Mouse (Mus musculus) gastrocnemius, adult 2 months (tissue): ENCODE results near the gene Sox12. TPM values are rescaled to one million over a fixed set of nuclear protein-coding genes. Genes with fewer than 3 reads are reported as not detected.

Experiments
- DNase-seq: peaks from one replicate; pipeline ENCODE4 v3.0.0; 2022
- H3K27ac ChIP-seq: fragments of 200-600 bp; 2 replicates; pipeline ENCODE4 v1.8.1; 2022; ENCODE audit warnings: mild to moderate bottlenecking
- H3K4me3 ChIP-seq: fragments of 200-600 bp; 2 replicates; pipeline ENCODE4 v1.8.1; 2022; ENCODE audit warnings: mild to moderate bottlenecking, moderate library complexity
- CTCF ChIP-seq: fragments of 200-600 bp; IDR thresholded peaks from 2 replicates; pipeline ENCODE4 v1.8.1; 2022; ENCODE audit warnings: antibody characterized with exemption, mild to moderate bottlenecking, moderate library complexity
- intact Hi-C: fragments of 180-260 bp; cut with DNase I; formaldehyde crosslinking; loops from one replicate; pipeline ENCODE4 v1.15.1; 2025
- total RNA-seq, 2 experiments: library from RNA; stranded (reverse); gene quantifications; 2 replicates each; pipeline ENCODE4 v1.2.3; 2021

Gene Sox12
- total RNA-seq, 2 experiments from 2014 or later, result 0.53 to 0.79 TPM

DNA sequence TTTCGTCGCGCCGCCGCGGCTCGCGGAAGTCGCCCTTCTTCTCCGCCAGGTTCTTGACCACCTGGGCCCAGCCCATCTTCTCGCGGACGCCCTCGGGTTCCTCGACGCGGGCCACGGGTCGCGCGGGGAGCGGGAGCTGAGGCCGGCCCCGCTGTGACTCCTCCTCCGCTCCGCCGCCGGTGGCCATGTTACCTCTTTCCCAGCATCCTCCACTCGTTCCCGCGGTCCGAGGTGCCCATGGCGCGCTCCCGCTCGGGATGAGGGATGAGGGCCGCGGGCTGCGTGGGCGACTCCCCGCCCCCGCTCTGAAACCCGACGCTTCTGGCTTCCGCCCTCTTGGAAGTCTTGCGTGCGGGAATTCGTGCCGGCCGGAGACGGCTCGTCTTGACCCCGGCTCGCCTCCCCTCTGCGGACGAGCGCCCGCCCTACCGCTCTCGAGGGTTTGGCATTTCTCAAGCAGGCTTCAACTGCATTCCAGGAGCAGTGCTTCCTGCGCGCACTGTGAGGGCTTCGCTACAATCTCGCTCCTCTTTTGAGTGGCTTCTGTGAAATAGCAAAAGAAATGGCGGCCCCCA lies 16.8 kb upstream of the Sox12 start, which contains the start of gene Zcchc3:
Gene Zcchc3, minus strand, starts transcription at position 437 of the 575 bp plus-strand sequence.
- no peak for TF ChIP-seq CTCF
- Histone ChIP-seq H3K4me3 (peak within 1 kb of the TSS; percentile 85), H3K27ac (peak within 1 kb of the TSS; percentile 88)
- peak; percentile 86 for DNase-seq
- intact Hi-C loops, result no loop called here

DNA sequence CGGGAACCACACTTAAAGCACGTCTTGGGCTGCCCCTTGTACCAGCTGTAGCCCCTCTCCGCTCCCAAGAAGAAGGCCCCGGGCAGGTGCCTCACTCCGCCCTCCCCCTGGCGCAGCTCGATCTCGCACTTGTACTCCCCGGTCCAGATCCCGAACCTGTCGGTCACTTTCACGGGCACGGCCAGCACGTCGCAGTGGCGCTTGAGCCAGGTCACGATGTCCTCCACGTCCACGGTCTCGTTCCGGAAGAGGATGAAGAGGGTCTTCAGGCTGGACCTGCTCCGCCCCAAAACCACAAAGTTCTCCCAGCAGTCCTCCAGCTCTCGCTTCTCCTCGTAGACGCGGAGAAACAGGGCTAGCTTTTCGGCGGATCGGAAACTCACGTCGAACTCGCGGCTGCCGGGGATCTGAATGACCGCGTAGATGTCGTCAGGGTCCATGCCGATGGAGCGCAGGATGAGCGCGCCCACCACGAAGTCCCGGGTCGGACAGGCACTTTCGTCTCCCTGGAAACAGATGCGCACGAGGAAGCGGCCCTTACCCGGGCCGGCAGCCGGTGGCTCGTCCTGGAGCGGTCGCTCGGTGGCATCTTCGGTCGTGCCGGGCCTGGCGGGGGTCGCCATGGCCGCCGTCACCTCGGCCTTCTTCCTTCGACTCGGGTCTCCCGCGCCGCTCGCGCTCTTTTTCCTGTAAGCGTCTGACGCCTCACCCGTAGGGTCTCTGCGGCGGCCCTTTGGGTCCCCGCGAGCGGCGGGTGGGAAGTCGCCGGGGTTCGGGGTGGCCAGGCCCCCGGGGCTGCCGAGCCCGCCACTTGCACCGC lies 16.1 kb upstream of the Sox12 start:
- intact Hi-C loops, result no loop called here
- TF ChIP-seq CTCF, result no peak
- DNase-seq, result no peak
- H3K4me3 ChIP-seq, result peak overlapping the region; percentile 85
- peak overlapping the region; percentile 88 for H3K27ac ChIP-seq

DNA sequence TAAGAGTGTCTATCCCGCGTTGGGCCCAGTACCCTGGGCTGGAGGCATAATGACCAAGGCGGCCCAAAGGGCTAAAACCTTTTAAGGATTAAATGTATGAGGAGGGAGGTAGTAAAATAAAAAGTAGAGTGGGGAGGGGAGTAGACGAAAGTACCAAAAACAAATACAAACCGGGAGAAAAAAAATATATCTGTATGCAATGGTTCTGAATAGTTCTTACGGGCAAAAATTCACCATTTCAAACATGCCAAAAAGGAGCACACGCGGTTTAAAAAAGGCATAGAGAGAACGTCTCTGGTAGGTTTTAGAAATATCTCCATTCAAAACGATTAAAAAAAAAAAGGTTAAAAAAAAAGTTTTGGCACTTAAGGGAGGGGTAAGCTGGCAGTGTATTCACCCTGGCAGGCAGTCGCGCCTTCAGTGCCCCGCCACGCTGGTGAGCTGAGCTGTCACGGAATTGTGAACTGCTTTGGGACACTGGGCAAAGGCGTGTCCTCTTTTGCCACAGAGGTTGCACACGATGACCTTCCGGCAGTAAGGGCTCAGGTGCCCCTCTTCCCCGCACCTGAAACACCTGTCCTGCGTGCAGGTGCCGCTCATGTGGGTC lies 15.4 kb upstream of the Sox12 start:
- DNase-seq, result no peak
- intact Hi-C loops, result no loop called here
- Histone ChIP-seq H3K27ac (peak overlapping the region; percentile 88), H3K4me3 (peak overlapping the region; percentile 85)
- no peak for TF ChIP-seq CTCF

DNA sequence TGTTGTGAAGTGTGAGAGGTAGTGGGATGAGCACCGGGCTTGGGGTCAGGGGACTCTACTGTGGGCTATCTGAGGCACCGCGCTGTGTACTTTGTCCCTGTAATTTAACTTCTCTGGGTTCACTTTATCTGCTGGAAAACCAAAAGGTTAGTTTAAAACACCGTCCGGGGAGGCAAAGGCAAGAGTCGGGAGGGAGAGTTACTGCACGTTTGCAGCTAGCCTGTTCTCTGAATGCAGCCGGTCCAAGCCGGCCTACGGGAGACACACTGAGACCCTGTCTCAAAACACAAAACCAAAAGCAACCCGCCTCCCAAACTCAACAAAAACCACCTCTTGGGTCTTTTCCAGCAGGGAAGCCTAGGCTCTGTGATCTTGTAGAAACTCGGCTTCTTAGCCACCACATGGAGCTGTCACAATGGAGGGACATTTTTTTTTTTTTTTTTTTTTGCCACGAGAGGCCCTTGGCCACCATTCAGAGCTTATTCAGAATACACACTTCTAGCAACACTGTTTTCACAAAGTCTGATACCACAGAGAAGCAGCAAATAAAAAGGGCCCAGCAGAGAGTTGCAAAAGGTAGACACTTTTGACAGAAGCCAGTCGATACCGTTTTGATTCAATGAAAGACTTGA lies 14.8 kb upstream of the Sox12 start:
- TF ChIP-seq CTCF, result no peak

DNA sequence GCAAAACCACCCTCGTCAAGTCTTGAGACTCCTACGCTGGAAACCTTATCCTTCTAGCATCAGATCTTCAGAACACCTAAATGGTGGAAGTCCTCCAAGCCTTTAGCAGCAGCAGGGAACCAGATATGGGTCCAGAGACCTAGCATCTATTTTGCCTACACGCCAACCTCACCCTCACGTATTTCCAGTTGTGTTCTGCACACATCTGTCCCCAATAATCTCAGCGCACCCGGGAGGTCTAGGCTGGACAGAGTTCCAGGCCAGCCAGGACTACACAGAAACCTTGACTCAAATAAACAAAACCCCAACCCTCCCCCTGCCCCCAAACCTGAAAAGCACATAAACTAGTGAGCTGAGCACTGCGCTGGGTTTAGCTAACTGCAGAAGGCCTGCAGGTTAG lies 13.6 kb upstream of the Sox12 start:
- DNase-seq, result no peak
- H3K4me3 ChIP-seq, result peak overlapping the region; percentile 49
- TF ChIP-seq CTCF, result no peak
- intact Hi-C loops, result no loop called here
- H3K27ac ChIP-seq, result peak overlapping the region; percentile 68; the same call in 1 of the 2 replicates

More for the DNA sequence above, 14.8 kb upstream of the Sox12 start:
- intact Hi-C loops, result no loop called here
- DNase-seq, result no peak
- Histone ChIP-seq H3K27ac (no peak overlapping the region), H3K4me3 (peak overlapping the region; percentile 85)

DNA sequence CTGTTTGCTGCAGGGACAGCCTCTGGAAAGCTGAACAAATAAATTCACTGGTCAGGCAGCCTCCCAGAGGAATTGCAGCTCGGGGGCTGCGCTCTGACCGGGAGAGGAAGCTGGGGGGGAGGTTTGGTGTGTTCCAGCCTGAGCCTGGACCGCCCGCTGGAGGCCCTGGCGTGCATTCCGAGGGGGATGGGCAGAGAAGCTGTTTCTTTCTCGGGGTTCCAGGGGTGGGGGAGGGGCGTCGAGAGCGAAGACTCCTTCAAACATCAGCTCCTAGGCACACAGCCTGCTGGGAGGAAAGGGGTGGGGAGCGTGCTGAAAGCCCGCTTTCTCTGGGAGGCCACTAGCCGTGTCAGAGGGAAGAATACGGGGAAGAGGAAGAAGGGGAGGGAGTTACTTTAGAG lies 13.1 kb upstream of the Sox12 start:
- peak overlapping the region; percentile 49 for H3K4me3 ChIP-seq
- intact Hi-C loops, result no loop called here
- peak; percentile 70 for DNase-seq
- no peak for TF ChIP-seq CTCF
- peak overlapping the region; percentile 68 for H3K27ac ChIP-seq

DNA sequence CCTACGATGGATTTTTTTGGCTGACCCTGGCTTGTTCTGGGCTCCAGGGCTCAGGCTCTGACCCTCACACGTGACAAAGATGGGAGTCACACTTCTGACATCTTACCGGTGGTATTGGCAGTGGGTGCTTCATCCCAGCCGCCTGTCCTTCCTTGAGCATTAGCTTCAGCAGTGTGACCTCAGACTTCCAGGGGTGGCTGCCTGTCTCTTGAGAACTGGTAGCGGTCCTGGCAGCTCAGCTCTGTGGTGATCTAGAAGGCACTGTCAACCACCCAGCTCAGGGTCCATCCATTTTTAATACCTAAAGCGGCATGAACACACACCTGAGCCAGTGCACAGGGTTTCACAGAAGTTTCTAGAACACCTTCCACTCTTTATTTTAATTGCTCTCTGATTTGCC lies 11.9 kb upstream of the Sox12 start:
- Histone ChIP-seq H3K4me3 (no peak overlapping the region), H3K27ac (no peak overlapping the region)
- intact Hi-C loops, result no loop called here
- no peak for DNase-seq
- TF ChIP-seq CTCF, result no peak

DNA sequence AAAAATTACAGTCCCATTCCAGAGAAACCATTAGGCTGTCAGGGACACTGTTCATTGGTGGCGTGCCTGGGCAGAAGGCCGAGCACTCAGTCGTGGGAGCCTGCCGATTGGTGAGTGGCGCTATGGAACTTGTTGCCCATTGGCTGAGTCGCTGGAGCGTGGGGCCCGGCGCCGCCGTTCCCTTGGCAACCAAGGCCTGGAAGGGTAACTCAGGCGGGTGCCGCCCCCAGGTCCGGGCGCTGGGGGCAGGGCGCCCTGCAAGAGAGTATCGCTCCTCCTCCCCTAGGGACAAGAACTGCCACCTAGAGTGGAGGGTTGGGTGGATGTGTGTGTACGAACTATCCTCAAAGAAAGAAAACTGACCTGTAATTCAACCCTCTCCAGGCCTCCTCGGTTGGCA lies 8.3 kb upstream of the Sox12 start:
- peak overlapping the region; percentile 68 for H3K4me3 ChIP-seq
- H3K27ac ChIP-seq, result no peak overlapping the region; the same call in 1 of the 2 replicates
- no peak for TF ChIP-seq CTCF
- peak; percentile 95 for DNase-seq
- intact Hi-C loops, result no loop called here

DNA sequence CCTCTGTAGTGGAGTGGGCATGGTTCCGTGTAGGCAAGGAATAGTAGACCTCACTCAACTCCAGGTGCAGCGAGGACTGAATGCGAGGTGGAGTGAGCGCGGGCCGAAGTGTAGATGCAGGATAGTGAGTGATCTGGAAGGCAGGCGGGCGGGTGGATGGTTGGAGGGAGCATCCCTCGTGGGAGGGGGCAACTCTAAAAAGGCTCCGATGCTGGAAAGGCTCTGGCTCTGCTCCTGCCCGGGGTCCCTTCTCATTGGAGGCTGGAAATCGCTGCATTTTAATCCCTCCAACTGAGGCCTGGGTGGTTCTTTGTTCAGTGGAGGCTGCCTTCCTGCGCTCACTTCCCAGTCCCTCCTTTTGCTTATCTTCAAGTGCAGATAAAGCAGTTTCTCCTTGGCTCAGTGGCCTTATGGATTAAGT lies 1.3 kb upstream of the Sox12 start:
- peak overlapping the region; percentile 46; the same call in 1 of the 2 replicates for H3K27ac ChIP-seq
- TF ChIP-seq CTCF, result no peak
- intact Hi-C loops, result no loop called here

DNA sequence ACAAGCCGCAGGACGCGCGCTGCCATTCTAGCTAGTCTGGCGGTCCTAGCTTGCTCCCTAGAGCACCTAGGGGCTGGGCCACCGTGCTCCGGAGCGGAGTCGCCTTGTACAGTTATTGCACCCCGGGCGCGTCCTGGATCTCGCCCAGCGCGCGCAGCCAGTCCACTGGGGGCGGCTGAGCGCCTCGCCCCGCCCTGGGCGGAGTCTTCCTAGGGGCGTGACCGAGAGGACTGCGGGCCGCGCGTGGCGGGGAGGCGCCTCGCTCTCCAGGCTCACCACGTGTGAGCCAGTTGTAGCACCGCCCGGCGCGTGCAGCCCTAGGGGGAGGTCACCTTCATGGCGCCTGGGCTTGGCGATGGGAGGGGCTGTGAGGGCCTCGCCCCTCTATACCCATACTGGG lies 828 bp upstream of the Sox12 start:
- peak overlapping the region; percentile 82 for H3K27ac ChIP-seq
- DNase-seq, result peak; percentile 95
- intact Hi-C loops, result no loop called here
- peak overlapping the region; percentile 86 for H3K4me3 ChIP-seq
- no peak; the same call in 1 of the 2 replicates for TF ChIP-seq CTCF

More for the DNA sequence above, 1.3 kb upstream of the Sox12 start:
- no peak for DNase-seq
- H3K4me3 ChIP-seq, result peak overlapping the region; percentile 86

DNA sequence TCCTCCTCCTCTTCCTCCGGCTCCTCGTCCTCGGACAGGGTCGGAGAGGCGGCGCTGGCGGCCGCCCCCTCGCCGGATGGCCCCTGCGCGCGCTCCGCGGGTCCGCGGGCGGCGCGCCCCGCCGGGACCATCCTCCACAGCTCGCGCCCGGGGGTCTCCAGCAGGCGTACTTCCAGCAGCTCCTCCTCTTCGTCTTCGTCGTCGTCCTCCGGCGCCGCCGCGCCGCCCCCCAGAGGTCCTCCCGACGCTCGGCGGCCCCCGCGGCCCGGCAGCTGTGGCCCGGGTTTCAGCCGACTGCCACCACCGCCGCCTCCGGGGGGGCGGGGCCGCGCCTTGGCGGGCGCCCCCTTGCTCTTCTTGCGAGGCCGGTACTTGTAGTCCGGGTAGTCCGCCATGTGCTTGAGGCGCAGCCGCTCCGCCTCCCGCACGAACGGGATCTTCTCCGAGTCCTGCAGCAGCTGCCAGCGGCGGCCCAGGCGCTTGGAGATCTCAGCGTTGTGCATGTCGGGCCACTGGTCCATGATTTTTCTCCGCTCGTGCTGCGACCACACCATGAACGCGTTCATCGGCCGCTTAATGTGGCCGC lies 766 bp downstream of the Sox12 start:
- peak; percentile 84 for DNase-seq
- H3K27ac ChIP-seq, result peak overlapping the region; percentile 72
- H3K4me3 ChIP-seq, result peak overlapping the region; percentile 86
- intact Hi-C loops, result no loop called here
- peak; percentile 13; the same call in 1 of the 2 replicates for TF ChIP-seq CTCF
